Mouse (Mus musculus) liver, postnatal 0 days (tissue): Measurements from ENCODE around the gene Vmn2r26. TPM values are rescaled to one million over a fixed set of nuclear protein-coding genes. Genes with fewer than 3 reads are reported as not detected.
"Not testable (repeated sequence)": the region's sequence is repeated elsewhere in the genome, so short reads cannot be mapped to it uniquely, and the experiment has no call there.

Experiments
- ATAC-seq: fragments of 200-750 bp; cut with Nextera tagmentation; 2 replicates; pipeline ENCODE4 v1.8.0; 2017; ENCODE audit warnings: mild to moderate bottlenecking, moderate library complexity
- DNase-seq: peaks from one replicate; pipeline ENCODE4 v3.0.0-alpha.2; 2016
- H3K27ac ChIP-seq: fragments of 300-500 bp; sonication (generic); 2 replicates; pipeline ENCODE4 v1.5.1; 2014; ENCODE audit warnings: antibody characterized with exemption, moderate library complexity, mild to moderate bottlenecking, low read depth
- H3K27me3 ChIP-seq: fragments of 300-500 bp; sonication (generic); 2 replicates; pipeline ENCODE4 v1.6.1; 2014; ENCODE audit warnings: low read length, control low read depth, mixed read lengths; ENCODE audit not compliant: insufficient read depth
- H3K36me3 ChIP-seq: fragments of 300-500 bp; sonication (generic); replicated peaks from 2 replicates; pipeline ENCODE4 v1.6.1; 2014; ENCODE audit warnings: mild to moderate bottlenecking, control low read depth, low read length, moderate library complexity, mixed read lengths; ENCODE audit not compliant: insufficient read depth
- H3K4me1 ChIP-seq: fragments of 300-500 bp; sonication (generic); 2 replicates; pipeline ENCODE4 v1.6.1; 2014; ENCODE audit warnings: antibody characterized with exemption, mild to moderate bottlenecking, control low read depth; ENCODE audit not compliant: insufficient read depth
- H3K4me2 ChIP-seq: fragments of 300-500 bp; sonication (generic); 2 replicates; pipeline ENCODE4 v1.6.1; 2014; ENCODE audit warnings: low read depth, mild to moderate bottlenecking, low read length, moderate library complexity, mixed read lengths
- H3K4me3 ChIP-seq: fragments of 300-500 bp; sonication (generic); 2 replicates; pipeline ENCODE4 v1.5.1; 2014; ENCODE audit warnings: low read depth, low read length
- H3K9ac ChIP-seq: fragments of 300-500 bp; sonication (generic); replicated peaks from 2 replicates; pipeline ENCODE4 v1.6.1; 2014; ENCODE audit warnings: mild to moderate bottlenecking, moderate library complexity
- H3K9me3 ChIP-seq: fragments of 300-500 bp; sonication (generic); 2 replicates; pipeline ENCODE4 v1.6.1; 2016; ENCODE audit warnings: mild to moderate bottlenecking, control low read depth, low read length, mixed read lengths
- CTCF ChIP-seq: sonication (generic); IDR thresholded peaks from 2 replicates; pipeline ENCODE4 v1.5.1; 2016; ENCODE audit warnings: antibody characterized with exemption, low read depth
- EP300 ChIP-seq: IDR thresholded peaks from 2 replicates; pipeline ENCODE4 v1.6.1; 2016; ENCODE audit warnings: antibody characterized with exemption, low read depth, mild to moderate bottlenecking
- WGBS: fragments of 180-500 bp; shearing (Covaris S2); extraction: QIAGEN DNeasy Blood & Tissue Kit; methylation state at CpG from one replicate; pipeline ENCODE4 v1.1.7; 2014; ENCODE audit not compliant: insufficient replicate concordance; 5-methylcytosine and 5-hydroxymethylcytosine counted together
- polyA plus RNA-seq: library from polyadenylated mRNA; unstranded; fragments of >200 nt; fragmentation: Nextera tagmentation; extraction: Ambion mirVana; gene quantifications from 2 replicates; pipeline ENCODE4 v1.2.1, GENCODE M21; 2015

Gene Vmn2r26
- polyA plus RNA-seq = not detected in 2 replicates

- not testable (repeated sequence) for H3K4me3 ChIP-seq, H3K27ac ChIP-seq, H3K36me3 ChIP-seq, DNase-seq, H3K27me3 ChIP-seq, H3K9ac ChIP-seq, ATAC-seq, H3K4me2 ChIP-seq, H3K9me3 ChIP-seq, H3K4me1 ChIP-seq
- 50% methylated on average over 1 of the region's 1 CpGs for WGBS
Measured at GRCm38 (mm10) chr6:124024268-124024667, at the start of gene Vmn2r26. Gene Vmn2r26 (plus strand): TSS chr6:124024568.

GRCm38 (mm10) chr6:124020841-124021240, 3.5 kb upstream of the Vmn2r26 start:
- Histone ChIP-seq H3K4me2 (no peak overlapping the region), H3K27ac (no peak overlapping the region), H3K9ac (no peak overlapping the region), H3K4me1 (no peaks in the 10 kb centered on the region), H3K4me3 (no peak overlapping the region), H3K36me3 (no peaks in the 10 kb centered on the region), H3K27me3 (no peaks in the 10 kb centered on the region), H3K9me3 (no peaks in the 10 kb centered on the region)
- TF ChIP-seq CTCF = no peak
- TF ChIP-seq EP300 = no peak
- 36% methylated on average over 1 of the region's 1 CpGs for WGBS
- DNase-seq (no peak), ATAC-seq (no peak)

GRCm38 (mm10) chr6:124048388-124048787, 24.0 kb downstream of the Vmn2r26 start:
- no peak overlapping the region for H3K4me3 ChIP-seq
- H3K4me1 ChIP-seq = no peaks in the 10 kb centered on the region
- H3K27ac ChIP-seq = no peak overlapping the region
- DNase-seq = no peak
- no peak overlapping the region for H3K4me2 ChIP-seq
- no peak for TF ChIP-seq CTCF
- no peak for TF ChIP-seq EP300
- H3K27me3 ChIP-seq = no peaks in the 10 kb centered on the region
- no peak overlapping the region for H3K9ac ChIP-seq
- ATAC-seq = no peak
- H3K36me3 ChIP-seq = no peaks in the 10 kb centered on the region
- H3K9me3 ChIP-seq = no peaks in the 10 kb centered on the region

GRCm38 (mm10) chr6:124053611-124054010, 29.2 kb downstream of the Vmn2r26 start:
- ATAC-seq, H3K9me3 ChIP-seq, H3K27ac ChIP-seq, H3K9ac ChIP-seq, H3K4me1 ChIP-seq, H3K27me3 ChIP-seq, H3K4me2 ChIP-seq, H3K36me3 ChIP-seq, DNase-seq, H3K4me3 ChIP-seq: not testable (repeated sequence)

- H3K27me3 ChIP-seq = no peaks in the 10 kb centered on the region
- H3K36me3 ChIP-seq = no peaks in the 10 kb centered on the region
- 36% methylated on average over 4 of the region's 4 CpGs for WGBS
- no peak overlapping the region for H3K4me3 ChIP-seq
- DNase-seq = no peak
- no peak overlapping the region for H3K4me2 ChIP-seq
- no peak overlapping the region for H3K27ac ChIP-seq
- no peaks in the 10 kb centered on the region for H3K9me3 ChIP-seq
- no peak for ATAC-seq
- TF ChIP-seq CTCF (no peak), EP300 (no peak)
- H3K9ac ChIP-seq = no peak overlapping the region
- no peaks in the 10 kb centered on the region for H3K4me1 ChIP-seq
Measured at GRCm38 (mm10) chr6:124102334-124102733, 78.0 kb downstream of the Vmn2r26 start.

Other genes with a start within 250 kb of the Vmn2r26 start
- gene Vmn2r24, start 245.7 kb upstream of the Vmn2r26 start, polyA plus RNA-seq = not detected in 2 replicates
- not detected in 2 replicates for gene Vmn2r25, start 171.1 kb upstream of the Vmn2r26 start, polyA plus RNA-seq
- not detected in 2 replicates for gene Vmn2r27, start 207.3 kb downstream of the Vmn2r26 start, polyA plus RNA-seq